Mouse (Mus musculus): ENCODE results near the gene Sox13.

GRCm38 (mm10) chr1:133451025-133451424, 26.8 kb upstream of the Sox13 start:
- TF ChIP-seq CTCF (IDR thresholded peaks at IDR 0.05; ENCODE audit: low read depth, low read length): no peak
- no peak for TF ChIP-seq POLR2A (IDR thresholded peaks at IDR 0.05; ENCODE audit: borderline replicate concordance, low read depth, low read length)

All from bone marrow macrophage, adult 2 months (primary cell).